Mouse (Mus musculus): ENCODE data around the gene Asb4.

DNA sequence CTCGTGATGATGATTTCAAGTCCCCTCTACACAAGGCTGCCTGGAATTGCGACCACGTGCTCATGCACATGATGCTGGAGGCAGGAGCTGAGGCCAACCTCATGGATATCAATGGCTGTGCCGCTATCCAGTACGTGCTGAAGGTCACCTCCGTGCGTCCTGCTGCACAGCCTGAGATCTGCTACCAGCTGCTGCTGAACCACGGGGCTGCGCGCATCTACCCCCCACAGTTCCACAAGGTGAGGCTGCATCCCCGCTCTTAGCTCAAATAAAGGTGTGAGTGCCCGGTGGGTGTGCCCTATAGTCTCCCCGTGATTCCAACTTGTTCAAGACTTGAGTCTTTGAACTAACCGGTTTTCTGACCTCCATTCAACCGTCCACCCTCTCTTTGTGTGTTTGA is 40.4 kb downstream of the Asb4 start:
- TF ChIP-seq POLR2A (IDR thresholded peaks at IDR 0.05; ENCODE audit: insufficient read length, low read depth): no peak
- no peak for TF ChIP-seq SRF (IDR thresholded peaks at IDR 0.05; ENCODE audit: control insufficient read depth, insufficient read length, low read depth)
- TF ChIP-seq MYOD1 (IDR thresholded peaks at IDR 0.05; ENCODE audit: control insufficient read depth in 1 of 3, insufficient read length in 2 of 3, low read depth in 2 of 3): no peak
- TF ChIP-seq MAX (IDR thresholded peaks at IDR 0.05; ENCODE audit: low read depth): no peak
- TF ChIP-seq POLR2AphosphoS2 (IDR thresholded peaks at IDR 0.05; ENCODE audit: insufficient read length, low read depth): no peak
- no peak for TF ChIP-seq MYOG (IDR thresholded peaks at IDR 0.05; ENCODE audit: control insufficient read depth in 1 of 3, insufficient read depth in 1 of 3, insufficient read length in 2 of 3, low read depth in 2 of 3)
- TF ChIP-seq TCF3 (IDR thresholded peaks at IDR 0.05; ENCODE audit: insufficient read length, low read depth): no peak
- no peak for TF ChIP-seq REST (IDR thresholded peaks at IDR 0.05; ENCODE audit: insufficient read depth, insufficient read length)
- TF ChIP-seq USF1 (IDR thresholded peaks at IDR 0.05; ENCODE audit: low read depth): no peak
- TF ChIP-seq E2F4 (IDR thresholded peaks at IDR 0.05; ENCODE audit: insufficient read depth): no peak
- no peak for TF ChIP-seq TCF12 (IDR thresholded peaks at IDR 0.05; ENCODE audit: insufficient read depth, poor library complexity, severe bottlenecking)
- no peak for TF ChIP-seq CEBPB (IDR thresholded peaks at IDR 0.05; ENCODE audit: insufficient read depth, poor library complexity, severe bottlenecking)

Data from myocyte (in vitro differentiated cells).